Mouse (Mus musculus) bone marrow, adult 2 months (tissue): ENCODE data around the gene Tjap1.

ENCODE experiments used
- CTCF ChIP-seq: fragments of 200-500 bp; IDR thresholded peaks from 2 replicates; pipeline ENCODE4 v1.5.1; 2011; ENCODE audit warnings: low read length, control low read depth; ENCODE audit not compliant: control insufficient read depth, insufficient read depth
- POLR2A ChIP-seq: fragments of 200-500 bp; IDR thresholded peaks from 2 replicates; pipeline ENCODE4 v1.6.1; 2011; ENCODE audit warnings: low read depth, mild to moderate bottlenecking, control low read depth, low read length, borderline replicate concordance; ENCODE audit not compliant: control insufficient read depth

DNA sequence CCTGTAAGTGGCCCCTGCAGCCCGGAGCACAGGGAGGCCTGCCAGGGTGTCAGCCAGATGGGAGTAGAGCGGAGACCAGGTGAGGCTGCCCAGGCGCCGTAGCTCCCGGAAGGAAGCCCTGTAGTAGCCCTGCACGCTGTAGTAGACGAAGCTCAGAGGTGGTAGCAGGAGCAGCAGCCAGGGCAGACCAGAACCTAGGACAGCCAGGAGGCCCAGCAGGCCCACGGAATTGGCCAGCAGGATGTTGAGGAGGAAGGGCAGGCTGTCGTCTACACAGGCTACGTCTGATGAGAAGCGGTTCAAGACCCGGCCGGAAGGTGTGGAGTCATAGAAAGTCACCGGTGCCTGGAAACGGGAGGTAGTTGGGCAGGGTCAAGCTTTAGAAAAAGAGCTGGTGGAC lies 24.1 kb upstream of the Tjap1 start:
- TF ChIP-seq POLR2A (no peak), CTCF (no peak)
